Comparison of ENCODE assay signal across 23 mouse cellular contexts in the genomic region with DNA sequence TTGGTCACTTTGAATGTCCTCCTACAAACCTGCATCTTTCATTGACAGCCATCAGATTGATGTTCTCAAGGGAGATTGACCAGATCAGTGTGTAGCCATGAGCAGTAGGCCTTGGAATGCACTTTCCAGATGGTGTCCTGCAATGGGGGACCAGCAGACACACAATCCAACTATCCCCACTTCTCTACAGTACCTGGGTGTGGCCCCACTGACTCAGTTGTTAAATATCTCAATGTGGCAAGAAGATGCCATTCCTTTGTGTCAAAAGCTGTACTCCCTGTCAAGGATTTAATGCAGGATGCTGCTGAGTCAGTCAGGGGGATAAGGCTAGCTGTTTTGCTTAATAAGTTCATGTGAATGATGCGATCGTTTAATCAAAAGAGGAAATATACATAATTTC.
DNase-seq lines count a peak whose midpoint lies in the region; ATAC-seq and TF ChIP-seq lines count a peak whose summit lies in the region.
"Had no signal": no experiment of that assay in that cellular context is flagged by ENCODE, and none has a peak within 500 bp of the region (broad histone marks: within the 10 kb centered on the region; RNA-seq: fewer than 3 reads in every experiment).

No protein-coding gene starts in this region.

- peak overlapping the region; percentile 88 for H3K27ac ChIP-seq in gastrocnemius, adult 2 months
- peak overlapping the region; percentile 47; the same call in 1 of the 2 replicates for H3K27ac ChIP-seq in intestine, embryonic 16.5 days (ENCODE audit: low read length)
- H3K27ac ChIP-seq in midbrain, embryonic 14.5 days (replicated peaks; ENCODE audit: low read depth, low read length), result no peak overlapping the region
- H3K27ac ChIP-seq: embryonic facial prominence, embryonic 10.5 days; forebrain, embryonic 10.5 days; heart, embryonic 10.5 days; hindbrain, embryonic 12.5 days; hindbrain, postnatal 0 days had no signal

- TF ChIP-seq CTCF in gastrocnemius, adult 2 months (IDR thresholded peaks at IDR 0.05), result no peak

- H3K4me3 ChIP-seq in gastrocnemius, adult 2 months, result no peak overlapping the region; the same call in 1 of the 2 replicates
- H3K4me3 ChIP-seq in intestine, embryonic 16.5 days (ENCODE audit: low read length), result no peak overlapping the region
- no peak overlapping the region for H3K4me3 ChIP-seq in midbrain, embryonic 14.5 days (replicated peaks; ENCODE audit: low read depth, low read length)
- H3K4me3 ChIP-seq: embryonic facial prominence, embryonic 10.5 days; erythroblast, embryonic 14.5 days; forebrain, embryonic 10.5 days; heart, embryonic 10.5 days; hindbrain, embryonic 12.5 days had no signal

- no peaks in the 10 kb centered on the region for H3K36me3 ChIP-seq in intestine, embryonic 16.5 days (ENCODE audit: control insufficient read depth, insufficient read depth, low read length)
- no peaks in the 10 kb centered on the region for H3K36me3 ChIP-seq in midbrain, embryonic 14.5 days (ENCODE audit: control insufficient read depth, insufficient read depth, low read length)
- H3K36me3 ChIP-seq: embryonic facial prominence, embryonic 10.5 days; forebrain, embryonic 10.5 days; G1E; heart, embryonic 10.5 days; hindbrain, embryonic 12.5 days had no signal

- WGBS in intestine, embryonic 16.5 days, result 94% methylated on average over 2 of the region's 2 CpGs
- WGBS in midbrain, embryonic 14.5 days, result 96% methylated on average over 2 of the region's 2 CpGs

- H3K4me1 ChIP-seq in intestine, embryonic 16.5 days (ENCODE audit: control insufficient read depth, insufficient read depth, low read length), result peaks cover 7% of the 10 kb centered on the region
- no peaks in the 10 kb centered on the region for H3K4me1 ChIP-seq in midbrain, embryonic 14.5 days (ENCODE audit: control insufficient read depth, insufficient read depth, low read length)
- H3K4me1 ChIP-seq: forebrain, embryonic 10.5 days; hindbrain, embryonic 12.5 days had no signal

- DNase-seq in gastrocnemius, adult 2 months, result no peak
- DNase-seq in gastrocnemius, postnatal 4 days (ENCODE audit: low spot score in 2 of 2), result no peak
- peak; percentile 56 for DNase-seq in 3134 (ENCODE audit: extremely low read depth, insufficient read length, low spot score)
- DNase-seq in NIH3T3 (ENCODE audit: low read depth), result peak; percentile 59
- no peak for DNase-seq in midbrain, embryonic 14.5 days
- DNase-seq in left cerebral cortex, postnatal 10 days (ENCODE audit: extremely low spot score in 1 of 2, low spot score in 2 of 2), result no peak
- DNase-seq: adrenal gland, adult 2 months; adrenal gland, postnatal 25 days; cerebellum, adult 2 months; cerebellum, postnatal 10 days; gastrocnemius, postnatal 10 days; heart, postnatal 10 days; heart, postnatal 4 days had no signal

- no peaks in the 10 kb centered on the region for H3K9me3 ChIP-seq in intestine, embryonic 16.5 days (ENCODE audit: control insufficient read depth, low read length)
- H3K9me3 ChIP-seq in midbrain, embryonic 14.5 days (ENCODE audit: control insufficient read depth, low read length), result no peaks in the 10 kb centered on the region
- H3K9me3 ChIP-seq: embryonic facial prominence, embryonic 10.5 days; forebrain, embryonic 10.5 days; heart, embryonic 10.5 days; hindbrain, embryonic 12.5 days had no signal

- intact Hi-C loops in gastrocnemius, adult 2 months (cut with DNase I), result loop anchor here (5.0 kb wide), 1 partner anchor 51 kb away; no protein-coding TSS in a partner anchor
- intact Hi-C loops in left cerebral cortex, postnatal 10 days (cut with DNase I), result no loop called here

- no peak overlapping the region for H3K9ac ChIP-seq in intestine, embryonic 16.5 days (ENCODE audit: low read depth, low read length)
- no peak overlapping the region for H3K9ac ChIP-seq in midbrain, embryonic 14.5 days (replicated peaks; ENCODE audit: low read length)
- H3K9ac ChIP-seq: hindbrain, embryonic 12.5 days had no signal

- H3K4me2 ChIP-seq in intestine, embryonic 16.5 days (ENCODE audit: low read depth, low read length), result no peak overlapping the region
- no peak overlapping the region for H3K4me2 ChIP-seq in midbrain, embryonic 14.5 days (ENCODE audit: low read length)
- H3K4me2 ChIP-seq: hindbrain, embryonic 12.5 days had no signal

- H3K27me3 ChIP-seq in intestine, embryonic 16.5 days (replicated peaks; ENCODE audit: control insufficient read depth, insufficient read depth, low read length), result no peaks in the 10 kb centered on the region
- no peaks in the 10 kb centered on the region for H3K27me3 ChIP-seq in midbrain, embryonic 14.5 days (ENCODE audit: control insufficient read depth, insufficient read depth, low read length)
- H3K27me3 ChIP-seq: hindbrain, embryonic 12.5 days had no signal

- peak; percentile 24; the same call in 1 of the 2 replicates for ATAC-seq in intestine, embryonic 16.5 days
- ATAC-seq in midbrain, embryonic 14.5 days (ENCODE audit: low FRiP score, low TSS enrichment), result no peak
- no peak for ATAC-seq in granulocyte monocyte progenitor cell, adult 5-6 weeks (replicated peaks; ENCODE audit: poor library complexity, severe bottlenecking)
- ATAC-seq: forebrain, embryonic 14.5 days; hindbrain, postnatal 0 days had no signal

Comparison
In these comparisons a context has a peak if more than half of its experiments do, and no peak if none do; other contexts are left out.
1. DNase-seq: peak in 3134 (single experiment) and NIH3T3 (single experiment); none in gastrocnemius, adult 2 months (single experiment), gastrocnemius, postnatal 4 days (0 of 2), midbrain, embryonic 14.5 days (single experiment) and left cerebral cortex, postnatal 10 days (0 of 2).